Mouse (Mus musculus) hematopoietic stem cell, adult 5-6 weeks (primary cell): ENCODE measurements at regions not wholly inside any gene's neighbourhood (a gene's known extent, or its start where the extent isn't known, plus 50 kb on each side); places are given as distances from the start of the nearest gene placed in this dataset.

Experiments
- ATAC-seq, 2 experiments: fragments of 125-278 bp in 1 of 2; replicated peaks in 1 of 2; 2 replicates each; pipeline ENCODE4 v1.8.0; 2016 to 2017; ENCODE audit warnings: inconsistent platforms in 2 of 2, mild to moderate bottlenecking in 2 of 2, moderate number of reproducible peaks in 2 of 2, low read depth in 1 of 2, moderate TSS enrichment in 1 of 2; ENCODE audit not compliant: low FRiP score in 2 of 2, poor library complexity in 2 of 2, severe bottlenecking in 2 of 2, insufficient read depth in 1 of 2, low TSS enrichment in 1 of 2

GRCm38 (mm10) chr6:100030010-100030409 lies 257.3 kb downstream of the Rybp start:
- ATAC-seq, result no peak

GRCm38 (mm10) chr6:100027524-100027923 lies 259.8 kb downstream of the Rybp start:
- ATAC-seq, result no peak

- no peak for ATAC-seq
These were observed 261.7 kb downstream of the Rybp start for GRCm38 (mm10) chr6:100025531-100025951.

- ATAC-seq, result no peak
These were observed 263.7 kb downstream of the Rybp start for GRCm38 (mm10) chr6:100023434-100024095.

- ATAC-seq, result no peak
These were observed 268.3 kb downstream of the Rybp start for GRCm38 (mm10) chr6:100019016-100019415.

GRCm38 (mm10) chr6:100013949-100014348 lies 273.3 kb downstream of the Rybp start:
- ATAC-seq, result peak; percentile 68 to 70

GRCm38 (mm10) chr6:100011520-100012062 lies 275.7 kb downstream of the Rybp start:
- peak; percentile 55 to 62; a peak in 3 of 4 replicates for ATAC-seq

GRCm38 (mm10) chr6:100010954-100011481 lies 276.3 kb downstream of the Rybp start:
- ATAC-seq, result no peak

- ATAC-seq, result no peak
These were observed 273.6 kb upstream of the Prok2 start for GRCm38 (mm10) chr6:99999711-100000365.

- ATAC-seq, result no peak
These were observed 270.1 kb upstream of the Prok2 start for GRCm38 (mm10) chr6:99995970-99996956.

GRCm38 (mm10) chr6:99994026-99994425 lies 267.8 kb upstream of the Prok2 start:
- ATAC-seq, result no peak

GRCm38 (mm10) chr6:99991079-99991478 lies 264.9 kb upstream of the Prok2 start:
- ATAC-seq, result peak; percentile 69 to 85

- ATAC-seq, result no peak
These were observed 264.4 kb upstream of the Prok2 start for GRCm38 (mm10) chr6:99990604-99991003.

- ATAC-seq, result no peak
These were observed 260.3 kb upstream of the Prok2 start for GRCm38 (mm10) chr6:99986449-99986848.

- peak in 1 of 2 experiments; percentile 33; a peak in 1 of 4 replicates for ATAC-seq
These were observed 259.1 kb upstream of the Prok2 start for GRCm38 (mm10) chr6:99985322-99985721.

- no peak for ATAC-seq
These were observed 258.6 kb upstream of the Prok2 start for GRCm38 (mm10) chr6:99984856-99985224.

GRCm38 (mm10) chr6:99984057-99984855 lies 258.1 kb upstream of the Prok2 start:
- no peak for ATAC-seq
